Mouse (Mus musculus) cortical plate, adult 2 months (tissue): ENCODE measurements around the gene Prpf6.

Source experiments
- CTCF ChIP-seq: fragments of 200-500 bp; IDR thresholded peaks from 2 replicates; pipeline ENCODE4 v1.5.1; 2011; ENCODE audit warnings: mild to moderate bottlenecking, control low read depth, low read length; ENCODE audit not compliant: insufficient read depth; ENCODE audit errors: extremely low read depth
- POLR2A ChIP-seq: fragments of 200-500 bp; IDR thresholded peaks from 2 replicates; pipeline ENCODE4 v1.6.1; 2011; ENCODE audit warnings: mild to moderate bottlenecking, low read length, control low read depth; ENCODE audit not compliant: insufficient read depth; ENCODE audit errors: extremely low read depth

- TF ChIP-seq CTCF (no peak), POLR2A (no peak)
Measured at GRCm38 (mm10) chr2:181548682-181549081, 43.0 kb upstream of the Prpf6 start.
